Mouse (Mus musculus): ENCODE results near the gene Atxn3.

The Atxn3 gene

DNA sequence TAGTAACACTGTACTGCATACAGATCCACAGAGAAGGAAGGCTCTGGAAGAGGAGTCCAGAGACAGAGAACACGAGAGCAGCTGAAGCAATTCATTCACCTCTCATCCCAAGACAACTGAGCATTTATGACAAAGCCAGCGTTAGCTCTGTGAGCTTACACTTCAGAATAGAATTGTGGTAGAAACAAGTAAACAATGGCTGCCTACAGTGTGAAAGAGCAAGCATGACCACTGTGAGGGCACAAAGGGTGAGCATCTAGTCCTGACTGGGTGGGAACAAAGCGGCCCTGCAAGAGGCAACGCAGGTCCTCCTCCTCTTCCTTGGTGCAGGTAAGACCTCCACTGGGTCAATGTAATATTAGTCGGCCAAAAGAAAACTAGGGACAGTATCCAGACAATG, 67.0 kb downstream of the Atxn3 start:
- no peak for DNase-seq (ENCODE audit: low spot score)

DNA sequence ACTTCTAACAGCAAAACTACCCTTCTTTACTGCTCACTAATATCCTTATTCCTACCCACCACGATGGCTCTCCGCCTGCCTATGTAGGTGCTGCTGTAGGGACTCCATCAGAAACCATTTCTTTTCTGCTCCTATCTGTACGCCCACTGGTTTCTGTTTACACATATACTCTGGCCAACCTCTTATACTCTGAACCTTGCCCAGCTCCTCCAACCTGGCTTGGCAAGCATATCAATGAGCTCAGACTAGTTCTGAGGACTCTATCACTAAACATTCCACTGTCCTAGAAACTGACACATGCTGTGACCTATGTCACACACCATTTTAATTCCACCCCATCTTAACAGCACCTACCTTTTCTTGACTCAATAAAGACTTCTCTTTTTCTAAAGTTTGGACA, 68.7 kb downstream of the Atxn3 start:
- DNase-seq (ENCODE audit: low spot score) = peak; percentile 27

DNA sequence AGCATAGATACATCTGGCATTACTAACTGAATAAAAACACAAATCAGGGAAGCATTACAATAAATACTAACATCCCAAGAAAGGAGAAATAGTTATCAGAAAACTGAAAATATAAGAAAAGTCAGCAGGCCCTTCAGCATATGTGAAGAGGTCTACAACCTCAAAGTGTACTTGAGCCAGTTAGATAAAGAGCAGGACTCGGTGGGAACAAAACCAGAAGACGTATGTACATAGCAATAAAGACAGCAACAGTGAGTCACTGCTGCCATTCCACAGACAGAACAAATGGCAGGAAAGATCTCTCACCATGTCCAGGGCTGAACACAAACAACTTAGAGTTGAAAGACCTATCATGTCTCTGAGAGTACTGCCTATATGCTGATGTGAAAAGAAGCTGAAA, 69.7 kb downstream of the Atxn3 start:
- DNase-seq (ENCODE audit: low spot score) = no peak

DNA sequence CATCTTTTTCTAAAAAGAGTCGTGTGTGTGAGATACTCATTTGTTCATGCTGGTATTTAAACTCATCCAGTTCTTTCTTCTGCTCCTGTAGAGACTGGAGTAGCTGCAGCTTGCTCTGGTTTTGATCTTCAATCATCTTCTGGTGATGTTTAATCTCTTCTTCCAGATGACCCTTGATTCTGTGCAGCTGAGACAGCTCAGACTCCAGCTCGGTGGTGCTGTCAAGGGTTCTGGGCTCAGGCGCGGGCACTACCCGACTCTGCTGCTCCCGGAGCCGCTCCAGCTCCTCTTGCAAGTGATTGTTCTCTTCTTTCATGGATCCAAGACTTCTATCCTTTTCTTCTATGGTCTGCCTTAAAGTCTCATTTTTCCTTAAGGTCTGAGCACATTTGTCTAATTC, 73.1 kb downstream of the Atxn3 start:
- DNase-seq (ENCODE audit: low spot score) = no peak

DNA sequence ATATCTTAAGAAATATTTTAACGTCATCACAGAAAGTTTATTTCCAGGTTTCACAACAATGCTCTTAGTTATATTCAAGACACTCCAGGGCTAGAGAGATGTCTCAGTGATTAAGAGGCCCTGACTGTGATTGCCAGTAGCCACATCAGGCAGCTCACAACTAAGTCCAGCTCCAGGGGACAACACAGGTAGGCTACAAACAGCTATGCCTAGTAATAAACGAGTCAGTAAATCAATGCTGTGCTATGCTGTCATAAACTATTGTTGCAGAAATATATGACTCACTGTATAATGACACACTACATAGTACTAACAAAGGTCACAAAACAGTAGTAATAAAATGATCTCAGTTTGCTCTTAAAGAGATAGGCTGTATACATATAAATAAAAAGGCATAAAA, 81.7 kb downstream of the Atxn3 start:
- no peak for DNase-seq (ENCODE audit: low spot score)

DNA sequence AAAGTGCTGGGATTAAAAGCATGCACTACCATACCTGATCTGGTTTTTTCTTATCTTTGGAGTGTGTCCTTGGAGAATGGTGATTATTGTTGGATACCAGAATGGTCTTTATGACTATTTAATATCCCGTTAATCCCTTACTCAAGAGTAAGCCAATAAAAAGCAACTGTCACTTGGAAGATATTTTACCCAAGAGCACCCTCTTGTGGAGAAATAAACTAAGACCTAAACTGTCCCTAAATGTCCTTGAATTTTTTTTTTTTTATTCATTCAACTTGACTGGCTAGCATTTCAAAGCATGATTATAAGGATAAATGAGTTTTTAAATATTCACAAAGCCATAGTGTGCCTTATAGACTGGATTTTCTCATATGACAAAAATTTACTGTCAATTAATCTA, 82.9 kb downstream of the Atxn3 start:
- DNase-seq (ENCODE audit: low spot score) = no peak

Data from yolk sac, embryonic 10.5 days (tissue).